Mouse (Mus musculus): Measurements from ENCODE around the gene Dock9.

Gene Dock9

DNA sequence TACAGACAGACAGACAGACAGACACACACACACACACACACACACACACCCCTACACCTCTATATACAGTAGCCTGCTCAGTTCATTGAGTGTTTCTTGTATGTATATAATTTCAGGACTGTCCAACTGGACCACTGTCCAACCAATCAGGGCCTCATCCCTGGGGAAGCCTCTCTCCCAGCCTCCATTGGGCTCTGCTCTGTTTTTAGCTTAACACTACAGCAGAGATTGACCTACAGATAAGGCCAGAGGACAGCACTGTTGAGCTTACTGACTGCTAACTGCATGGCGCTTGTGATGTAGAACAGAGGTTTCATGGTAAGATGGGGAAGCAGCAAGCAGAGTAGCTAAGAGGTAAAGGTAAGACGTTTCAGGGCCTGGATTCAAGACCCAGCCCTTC, 5.7 kb downstream of the Dock9 start:
- in situ Hi-C loops (cut with MseI, MboI), result no loop called here

DNA sequence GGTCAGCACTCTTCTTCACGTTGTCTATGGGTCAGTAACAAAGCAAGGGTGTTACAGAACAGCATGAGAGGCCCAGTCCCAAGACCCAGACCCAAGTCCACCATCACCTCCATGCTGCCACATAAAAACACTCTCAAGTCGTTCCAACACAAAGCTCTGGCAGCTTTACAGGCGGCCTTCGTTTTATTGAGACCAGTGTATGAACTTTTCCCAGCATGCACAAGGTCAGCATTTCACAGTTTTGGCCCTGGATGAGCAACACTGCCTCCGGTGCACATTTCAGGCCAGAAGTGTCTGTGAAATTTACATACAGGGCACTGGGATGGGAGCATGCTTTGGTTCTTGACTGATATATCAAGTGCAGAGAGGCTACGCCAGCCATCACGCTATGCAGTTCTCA, 6.5 kb downstream of the Dock9 start:
- in situ Hi-C loops (cut with MseI, MboI), result no loop called here

GRCm38 (mm10) chr14:121789273-121789672, 8.4 kb downstream of the Dock9 start:
- in situ Hi-C loops (cut with MseI, MboI), result no loop called here

DNA sequence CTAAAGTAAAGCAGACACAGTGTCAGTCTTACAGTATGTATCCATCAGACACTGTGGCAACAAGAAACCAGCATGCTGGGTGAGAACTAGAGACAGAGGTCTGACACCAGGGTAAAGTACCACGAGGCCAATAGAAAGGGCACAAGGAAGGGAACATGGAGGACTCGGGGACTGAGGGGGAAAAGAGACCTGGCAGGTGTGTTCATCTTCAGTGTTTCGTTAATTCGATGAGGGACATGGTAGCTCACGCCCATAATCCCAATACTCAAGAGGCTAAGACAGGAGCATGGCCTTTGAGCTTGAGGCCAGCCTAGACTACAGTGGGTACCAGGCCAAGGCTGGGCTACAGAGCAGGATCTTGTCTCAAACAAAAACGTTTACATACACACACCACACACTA, 9.2 kb downstream of the Dock9 start:
- in situ Hi-C loops (cut with MseI, MboI), result no loop called here

- in situ Hi-C loops (cut with MseI, MboI), result no loop called here
Observed at GRCm38 (mm10) chr14:121787430-121787829, 10.2 kb downstream of the Dock9 start.

DNA sequence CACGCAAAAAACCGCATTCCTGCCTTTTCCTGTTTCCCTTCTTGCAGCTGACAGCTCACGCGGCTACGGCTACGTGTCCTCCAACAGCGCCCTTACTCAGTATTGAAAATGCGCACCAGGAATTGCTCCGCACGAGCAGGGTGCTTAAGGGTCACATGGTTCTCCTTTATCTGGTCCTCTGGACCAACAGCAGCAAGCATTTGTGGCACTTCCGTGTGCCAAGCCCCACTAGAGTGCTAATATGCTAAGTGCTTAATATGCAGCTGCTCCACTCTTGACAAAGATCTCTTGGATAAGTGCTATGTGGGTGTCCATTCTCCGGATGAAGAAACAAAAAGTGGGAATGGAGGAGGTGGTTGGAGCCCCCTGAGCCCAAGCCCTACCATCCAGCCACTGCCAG, 10.7 kb downstream of the Dock9 start:
- in situ Hi-C loops (cut with MseI, MboI), result no loop called here

DNA sequence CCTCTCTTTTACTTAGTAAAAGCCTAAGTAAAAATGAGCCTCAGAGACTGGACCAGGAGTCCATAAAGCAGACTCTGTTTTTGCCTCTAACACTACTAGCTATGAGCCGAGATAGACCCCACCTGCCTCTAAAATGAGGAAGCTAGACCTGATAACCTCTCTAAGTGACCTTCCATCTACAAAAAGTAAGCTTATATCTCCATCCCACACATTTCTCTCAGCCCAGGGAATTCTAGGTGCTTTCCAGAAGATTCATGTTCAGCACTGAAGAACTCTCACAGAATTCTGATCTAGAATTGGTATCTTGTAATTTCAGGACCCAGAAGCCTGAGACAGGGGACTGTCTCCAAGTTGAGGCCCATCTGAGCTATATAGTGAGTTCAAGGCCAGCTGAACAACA, 12.2 kb downstream of the Dock9 start:
- in situ Hi-C loops (cut with MseI, MboI), result no loop called here

DNA sequence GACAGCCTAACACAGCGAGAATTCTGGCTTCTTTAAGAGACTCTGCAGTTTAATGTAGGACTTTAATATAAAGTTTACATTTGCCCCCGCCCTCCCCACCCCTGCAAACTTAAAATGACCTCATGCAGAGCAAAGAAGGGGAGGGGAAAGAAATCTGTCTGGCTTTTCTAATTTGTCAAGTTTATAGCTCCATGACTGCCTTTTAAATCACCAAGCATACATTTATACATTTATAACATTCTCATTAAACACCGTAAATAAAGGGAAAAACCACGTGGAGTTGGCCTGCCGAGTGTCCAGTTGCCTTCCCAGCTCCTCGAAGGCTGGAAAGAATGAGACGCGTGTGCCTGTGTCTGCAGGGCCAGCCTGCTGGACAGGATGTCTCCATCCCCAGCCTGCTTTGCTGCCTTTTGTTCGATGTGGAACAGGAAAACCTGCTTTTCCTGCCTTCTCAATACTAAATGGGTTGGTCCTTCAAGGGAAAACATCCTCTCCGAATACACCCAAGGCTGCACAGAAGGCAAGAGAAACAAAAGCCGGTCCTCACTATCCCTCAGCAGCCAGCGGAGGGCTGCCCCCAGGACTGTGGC, 16.6 kb downstream of the Dock9 start:
- in situ Hi-C loops (cut with MseI, MboI), result no loop called here

DNA sequence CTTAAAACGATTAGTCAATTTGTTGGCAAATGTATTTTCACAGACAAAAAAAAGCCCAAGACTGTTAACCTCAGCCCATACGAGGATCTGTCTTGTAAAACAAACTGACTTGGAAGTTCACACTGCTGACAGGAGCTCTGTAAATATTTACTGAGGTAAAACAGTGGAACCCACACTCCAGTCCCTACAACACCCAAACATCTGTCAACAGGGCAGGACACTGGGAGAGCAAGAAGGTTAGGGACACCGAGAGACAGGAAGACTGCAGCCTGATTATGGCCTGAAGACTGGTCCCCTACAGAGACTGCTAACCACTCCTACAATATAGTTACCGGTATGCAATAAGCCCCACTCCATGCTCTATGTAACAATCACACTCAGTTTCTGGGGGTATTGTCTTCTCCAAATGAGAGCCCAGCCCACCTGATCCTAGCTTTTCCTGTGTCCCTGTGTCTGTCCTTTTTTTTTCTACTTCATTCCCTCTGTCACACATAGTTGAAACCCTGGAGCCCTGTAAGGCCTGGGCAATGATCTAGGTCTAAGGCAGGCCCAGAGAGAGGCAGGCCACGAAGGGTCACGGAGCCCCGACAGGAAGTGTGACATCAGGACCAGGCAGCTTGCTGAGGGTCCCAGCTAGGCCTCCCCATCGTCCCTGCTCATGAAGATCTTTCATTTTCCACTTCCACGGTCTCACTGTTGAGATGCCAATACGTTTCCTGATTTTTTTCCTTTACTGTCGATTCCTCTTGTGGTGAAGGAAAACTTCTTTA, 17.3 kb downstream of the Dock9 start:
- in situ Hi-C loops (cut with MseI, MboI), result no loop called here

DNA sequence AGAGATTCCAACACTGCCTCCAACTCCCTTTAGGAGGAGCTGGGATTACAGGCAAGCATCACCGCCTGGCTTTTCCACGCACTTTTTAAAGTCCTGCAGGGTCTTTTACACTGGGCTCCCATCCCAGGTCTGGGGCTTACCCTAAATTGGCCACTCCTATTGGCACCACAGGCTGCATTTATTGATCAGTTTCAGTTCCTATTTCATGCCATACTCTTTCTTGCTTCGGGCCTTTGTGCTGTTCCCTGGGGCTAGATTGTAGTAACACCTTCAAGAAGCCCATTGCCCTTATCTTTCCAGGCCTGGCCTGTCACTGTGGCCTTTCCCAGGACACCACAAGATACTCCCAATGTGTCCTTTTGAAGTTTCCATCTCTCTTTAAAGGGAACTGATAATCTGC, 18.0 kb downstream of the Dock9 start:
- in situ Hi-C loops (cut with MseI, MboI), result no loop called here

GRCm38 (mm10) chr14:121777279-121777831, 20.3 kb downstream of the Dock9 start:
- in situ Hi-C loops (cut with MseI, MboI), result no loop called here

- in situ Hi-C loops (cut with MseI, MboI), result no loop called here
Observed at GRCm38 (mm10) chr14:121776749-121777148, 20.9 kb downstream of the Dock9 start.

GRCm38 (mm10) chr14:121762021-121762452, 35.6 kb downstream of the Dock9 start:
- in situ Hi-C loops (cut with MseI, MboI), result no loop called here

- in situ Hi-C loops (cut with MseI, MboI), result no loop called here
Observed at GRCm38 (mm10) chr14:121760403-121760802, 37.2 kb downstream of the Dock9 start.

DNA sequence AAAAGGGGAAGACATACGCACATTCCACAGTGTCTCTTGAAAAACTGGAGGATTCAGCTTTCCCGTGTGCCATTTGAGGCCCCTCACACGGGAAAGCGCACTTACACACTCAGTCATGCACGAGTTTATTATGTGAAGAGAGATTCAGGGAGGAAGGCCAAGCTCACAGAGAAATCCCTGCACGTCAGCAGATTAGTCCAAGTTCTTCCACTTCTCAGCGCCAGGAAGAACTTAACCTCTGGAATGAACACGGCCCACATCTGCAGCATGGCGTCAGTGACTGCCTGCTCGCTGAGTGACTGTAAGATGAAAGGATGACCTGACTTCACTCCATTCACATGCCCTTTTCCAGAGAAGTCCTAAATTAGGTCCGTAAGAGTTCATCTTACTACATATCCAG, 43.5 kb downstream of the Dock9 start:
- in situ Hi-C loops (cut with MseI, MboI), result no loop called here

DNA sequence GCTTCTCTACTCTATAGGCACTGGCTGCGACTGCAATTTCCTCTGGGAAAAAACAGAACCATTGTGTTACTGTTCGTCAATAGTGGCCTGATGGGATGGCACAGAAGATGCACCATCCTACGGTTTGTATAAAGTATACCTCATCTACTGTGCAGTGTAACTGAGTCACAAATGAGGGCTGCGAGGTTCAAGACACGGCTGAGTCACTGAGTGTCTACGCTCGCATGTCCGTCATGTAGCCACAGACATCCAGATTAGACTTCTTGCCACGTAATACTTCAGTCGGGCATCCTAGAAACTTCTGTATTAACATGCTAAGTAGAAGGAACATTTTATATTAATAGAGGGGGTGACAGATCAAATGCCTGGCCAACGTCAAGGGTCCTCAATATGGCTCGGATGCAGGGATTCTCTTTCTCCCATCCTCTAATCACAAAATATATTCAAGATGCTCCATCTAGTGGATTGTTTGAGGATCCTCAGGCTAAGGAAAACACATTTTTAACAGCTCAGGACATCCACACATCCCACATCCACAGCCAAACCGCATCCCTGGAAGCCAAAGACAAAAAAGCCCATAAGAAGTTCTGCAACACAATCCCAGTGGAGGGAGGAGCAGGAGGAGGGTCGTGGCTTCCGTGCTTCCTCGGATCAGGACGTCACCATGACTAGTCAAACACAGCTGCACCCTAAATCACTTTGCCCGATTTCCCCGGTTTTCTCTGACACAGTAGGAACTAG, 44.8 kb downstream of the Dock9 start:
- in situ Hi-C loops (cut with MseI, MboI), result no loop called here

DNA sequence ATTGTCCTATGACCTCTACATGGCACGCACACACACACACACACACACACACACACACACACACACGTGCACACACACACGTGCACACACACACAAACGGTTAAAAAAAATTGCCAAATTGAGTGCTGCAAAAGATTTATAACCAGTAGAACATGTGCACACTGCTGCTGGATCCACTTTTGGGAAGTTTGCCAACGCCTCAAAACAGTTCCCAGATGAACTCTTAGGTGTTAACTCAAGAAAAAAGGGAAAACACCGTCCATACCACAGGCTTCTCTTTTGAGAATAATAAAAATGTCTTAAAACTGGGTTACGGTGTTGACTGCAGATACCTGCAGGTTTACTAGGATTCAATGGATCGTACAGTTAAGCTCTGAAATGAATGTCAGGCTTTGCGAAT, 48.0 kb downstream of the Dock9 start:
- in situ Hi-C loops (cut with MseI, MboI), result no loop called here

DNA sequence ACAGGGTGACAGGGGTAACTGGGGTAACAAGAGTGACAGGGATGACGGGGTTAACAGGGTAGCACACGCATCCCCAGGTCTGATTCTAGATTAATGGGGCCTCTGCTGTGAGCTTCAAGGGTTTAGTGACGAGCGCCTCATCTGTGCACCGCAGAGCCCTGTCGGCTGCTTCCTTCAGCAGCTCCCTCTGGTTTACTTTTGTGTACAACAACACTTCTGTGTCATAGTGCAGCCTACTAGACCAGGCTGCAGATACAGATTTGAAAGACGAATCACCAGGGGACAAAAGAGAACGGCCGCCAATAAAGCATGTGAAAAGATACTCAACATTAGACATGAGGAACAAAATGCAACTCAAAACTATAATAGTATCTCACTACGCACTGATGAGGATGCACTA, 48.6 kb downstream of the Dock9 start:
- in situ Hi-C loops (cut with MseI, MboI), result no loop called here

DNA sequence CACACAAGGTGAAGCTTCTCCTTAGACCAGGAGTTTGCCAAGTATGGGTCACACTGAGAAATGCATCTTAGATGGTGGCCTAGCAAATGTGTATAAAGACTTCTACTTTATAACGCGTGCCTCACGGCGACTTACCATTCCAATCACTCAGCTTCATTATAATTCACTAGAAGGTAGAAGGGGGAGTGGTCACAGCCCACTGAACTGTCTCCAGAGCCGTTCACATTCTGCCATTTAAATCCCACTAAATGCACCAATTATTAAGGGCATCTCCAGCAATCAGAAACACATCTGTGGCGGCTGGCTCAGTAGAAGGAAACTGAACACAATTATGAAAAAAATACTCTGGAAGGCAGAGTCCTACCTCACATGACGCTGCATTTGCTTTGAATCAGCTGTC, 50.3 kb downstream of the Dock9 start:
- in situ Hi-C loops (cut with MseI, MboI), result no loop called here

DNA sequence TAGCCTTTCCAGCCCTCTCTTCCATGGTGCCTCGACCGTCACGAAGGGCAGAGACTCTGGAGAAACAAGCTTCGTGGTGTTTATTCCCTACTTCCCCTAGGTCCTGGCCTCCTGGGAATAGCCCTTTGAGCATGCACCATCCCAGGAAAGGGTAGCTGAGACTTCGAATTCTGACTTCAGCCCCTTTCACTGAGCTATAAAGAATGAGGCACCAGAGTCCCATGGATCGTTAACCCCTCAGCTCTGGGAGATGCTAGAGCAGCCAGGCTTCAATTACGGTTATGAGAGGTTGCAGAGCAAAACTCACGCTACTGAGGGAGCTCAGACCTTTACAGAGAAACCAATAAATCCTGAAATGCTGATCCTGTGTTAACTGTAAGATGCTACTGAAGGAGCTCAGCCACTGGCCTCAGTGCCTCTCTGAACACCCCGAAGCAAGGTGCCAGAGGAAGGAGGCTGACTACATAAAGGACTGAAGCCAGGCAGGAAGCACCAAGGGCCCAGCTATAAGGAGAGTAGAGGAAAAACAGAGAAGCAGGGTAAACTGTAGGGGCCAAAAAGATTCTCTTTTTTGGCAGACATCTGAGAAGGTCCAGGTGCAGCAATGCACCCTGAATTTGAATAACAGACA, 53.7 kb downstream of the Dock9 start:
- in situ Hi-C loops (cut with MseI, MboI), result no loop called here

DNA sequence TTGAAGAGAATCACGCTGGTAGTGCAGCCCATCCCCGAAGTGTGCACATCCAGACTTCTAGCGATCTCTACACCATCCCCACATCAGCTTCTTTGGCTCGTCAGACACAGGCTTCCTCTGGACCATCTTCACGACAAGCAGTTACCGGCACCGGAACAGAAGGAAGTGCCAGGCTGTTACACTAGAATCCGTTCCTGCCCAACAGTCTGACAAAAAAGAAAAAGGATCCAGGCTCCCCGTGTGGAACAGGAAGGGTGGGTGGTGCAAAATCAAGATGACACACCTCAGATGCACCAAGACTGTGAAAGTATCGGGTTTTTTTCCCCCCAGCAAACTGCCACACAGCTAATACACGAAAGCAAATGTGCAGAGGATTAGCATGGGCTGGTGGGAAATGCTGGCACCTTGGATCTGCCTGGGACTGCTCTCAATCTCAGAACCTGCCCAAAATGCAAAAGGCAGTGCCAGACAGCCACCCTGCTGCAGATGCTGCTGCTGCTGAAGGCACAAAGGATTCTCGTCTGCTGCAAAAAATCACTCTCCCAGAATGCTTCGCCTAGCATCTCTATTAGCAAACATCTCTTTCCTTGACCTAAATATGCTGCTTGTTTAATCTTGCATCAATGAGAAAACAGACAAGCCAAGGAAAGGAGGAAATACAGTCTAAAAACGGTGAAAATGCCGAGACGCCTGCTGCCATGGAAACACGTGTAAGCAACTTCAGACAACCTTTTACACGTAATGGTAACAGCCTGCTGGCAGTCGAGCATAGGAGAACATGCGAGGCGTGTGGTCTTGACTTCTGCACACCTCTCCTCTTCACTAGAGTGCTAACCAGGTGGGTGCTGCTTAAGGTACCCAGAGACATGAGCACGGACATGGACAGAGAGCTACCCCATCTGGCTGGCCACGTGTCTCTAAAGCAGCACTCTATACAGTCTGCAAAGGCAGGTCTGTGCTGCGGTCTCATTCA, 58.9 kb downstream of the Dock9 start:
- in situ Hi-C loops (cut with MseI, MboI), result no loop called here

All from mouse trophoblast stem cell (cell line).